Mouse (Mus musculus) lung, postnatal 0 days (tissue): ENCODE measurements around the gene Igfbp6. TPM values are rescaled to one million over a fixed set of nuclear protein-coding genes. Genes with fewer than 3 reads are reported as not detected.

Source experiments
- ATAC-seq: fragments of 200-750 bp; cut with Nextera tagmentation; 2 replicates; pipeline ENCODE4 v1.8.0; 2017; ENCODE audit warnings: moderate library complexity
- DNase-seq: peaks from one replicate; pipeline ENCODE4 v3.0.0-alpha.2; 2016; ENCODE audit warnings: low spot score
- H3K27ac ChIP-seq: fragments of 300-500 bp; sonication (generic); 2 replicates; pipeline ENCODE4 v1.5.1; 2014; ENCODE audit warnings: antibody characterized with exemption, mild to moderate bottlenecking, low read length, mixed read lengths
- H3K27me3 ChIP-seq: fragments of 300-500 bp; sonication (generic); replicated peaks from 2 replicates; pipeline ENCODE4 v1.6.1; 2014; ENCODE audit warnings: low read length, mixed read lengths; ENCODE audit not compliant: insufficient read depth
- H3K36me3 ChIP-seq: fragments of 300-500 bp; sonication (generic); 2 replicates; pipeline ENCODE4 v1.6.1; 2014; ENCODE audit warnings: low read length, mixed read lengths; ENCODE audit not compliant: insufficient read depth
- H3K4me1 ChIP-seq: fragments of 300-500 bp; sonication (generic); 2 replicates; pipeline ENCODE4 v1.6.1; 2014; ENCODE audit warnings: antibody characterized with exemption, low read depth, low read length, mixed read lengths; ENCODE audit not compliant: insufficient read depth
- H3K4me2 ChIP-seq: fragments of 300-500 bp; sonication (generic); replicated peaks from 2 replicates; pipeline ENCODE4 v1.6.1; 2014; ENCODE audit warnings: low read depth, mild to moderate bottlenecking, low read length, moderate library complexity, mixed read lengths
- H3K4me3 ChIP-seq: fragments of 300-500 bp; sonication (generic); 2 replicates; pipeline ENCODE4 v1.5.1; 2014; ENCODE audit warnings: low read depth, low read length
- H3K9ac ChIP-seq: fragments of 300-500 bp; sonication (generic); replicated peaks from 2 replicates; pipeline ENCODE4 v1.6.1; 2014; ENCODE audit warnings: low read depth, mild to moderate bottlenecking
- H3K9me3 ChIP-seq: fragments of 300-500 bp; sonication (generic); 2 replicates; pipeline ENCODE4 v1.6.1; 2016; ENCODE audit warnings: low read length, mixed read lengths
- CTCF ChIP-seq: IDR thresholded peaks from 2 replicates; pipeline ENCODE4 v1.5.1; 2016; ENCODE audit warnings: antibody characterized with exemption, mild to moderate bottlenecking
- EP300 ChIP-seq: IDR thresholded peaks from 2 replicates; pipeline ENCODE4 v1.6.1; 2016; ENCODE audit warnings: antibody characterized with exemption, mild to moderate bottlenecking, control low read depth
- WGBS: fragments of 180-500 bp; shearing (Covaris S2); extraction: QIAGEN DNeasy Blood & Tissue Kit; methylation state at CpG from one replicate; pipeline ENCODE4 v1.1.7; 2014; 5-methylcytosine and 5-hydroxymethylcytosine counted together
- polyA plus RNA-seq: library from polyadenylated mRNA; unstranded; fragments of >200 nt; fragmentation: Nextera tagmentation; extraction: Ambion mirVana; gene quantifications from 2 replicates; pipeline ENCODE4 v1.2.1, GENCODE M21; 2015

The Igfbp6 gene
- polyA plus RNA-seq, 1 experiment from 2014 or later, result 123 TPM

DNA sequence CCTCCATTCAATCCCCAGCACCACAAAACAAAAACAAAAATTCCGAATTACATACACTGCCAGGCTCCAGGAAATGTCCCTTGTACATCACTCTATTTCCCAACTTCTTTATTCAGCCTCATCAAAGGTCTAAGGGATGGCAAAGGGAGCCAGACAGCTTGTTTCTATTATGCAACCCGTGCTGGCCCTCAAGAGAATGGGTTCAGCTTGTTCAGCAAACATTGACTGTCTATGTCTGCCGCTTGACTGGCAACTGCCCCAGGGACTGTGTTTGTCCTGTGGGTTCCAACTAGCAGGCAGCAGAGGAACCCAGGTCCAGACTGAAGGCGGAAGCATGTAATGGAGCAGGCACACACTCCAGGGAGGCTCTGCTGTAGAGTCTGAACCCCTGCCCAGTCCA lies 54.7 kb downstream of the Igfbp6 start:
- 56% methylated on average over 4 of the region's 4 CpGs for WGBS
- DNase-seq, result peak; percentile 64
- H3K27ac ChIP-seq, result peak overlapping the region; percentile 43; the same call in 1 of the 2 replicates
- no peak overlapping the region for H3K4me2 ChIP-seq
- H3K9ac ChIP-seq, result no peak overlapping the region
- no peaks in the 10 kb centered on the region for H3K36me3 ChIP-seq
- no peak for ATAC-seq
- TF ChIP-seq EP300, result no peak
- no peak for TF ChIP-seq CTCF
- H3K27me3 ChIP-seq, result no peaks in the 10 kb centered on the region
- H3K9me3 ChIP-seq, result no peaks in the 10 kb centered on the region
- peaks cover 5% of the 10 kb centered on the region; the same call in 1 of the 2 replicates for H3K4me1 ChIP-seq
- no peak overlapping the region for H3K4me3 ChIP-seq

Other genes with a start within 250 kb of the Igfbp6 start
- gene Krt4, start 219.6 kb upstream of the Igfbp6 start, polyA plus RNA-seq, result 2.5 and 2.9 TPM in 2 replicates
- gene Krt79, start 204.0 kb upstream of the Igfbp6 start, polyA plus RNA-seq, result 1.0 and 1.4 TPM in 2 replicates
- 0.08 and 0.20 TPM in 2 replicates for gene Krt78, start 190.1 kb upstream of the Igfbp6 start, polyA plus RNA-seq
- 353 and 389 TPM in 2 replicates for gene Krt8, start 139.9 kb upstream of the Igfbp6 start, polyA plus RNA-seq
- gene Krt18, start 116.2 kb upstream of the Igfbp6 start, polyA plus RNA-seq, result 235 and 248 TPM in 2 replicates
- gene Eif4b, start 70.6 kb upstream of the Igfbp6 start, polyA plus RNA-seq, result 54.0 and 61.8 TPM in 2 replicates
- 48.7 and 51.6 TPM in 2 replicates for gene Tns2, start 43.9 kb upstream of the Igfbp6 start, polyA plus RNA-seq
- gene Spryd3, start 8.1 kb upstream of the Igfbp6 start, polyA plus RNA-seq, result 20.4 and 22.2 TPM in 2 replicates
- 0.08 and 0.16 TPM in 2 replicates for gene Soat2, start 6.2 kb downstream of the Igfbp6 start, polyA plus RNA-seq
- 31.9 and 33.9 TPM in 2 replicates for gene Zfp740, start 58.9 kb downstream of the Igfbp6 start, polyA plus RNA-seq
- 71.0 and 76.9 TPM in 2 replicates for gene Csad, start 60.4 kb downstream of the Igfbp6 start, polyA plus RNA-seq
- 3.6 and 4.3 TPM in 2 replicates for gene Itgb7, start 87.6 kb downstream of the Igfbp6 start, polyA plus RNA-seq
- 35.8 and 40.2 TPM in 2 replicates for gene Rarg, start 113.2 kb downstream of the Igfbp6 start, polyA plus RNA-seq
- 0.13 and 0.36 TPM in 2 replicates for gene Gm9918, start 126.2 kb downstream of the Igfbp6 start, polyA plus RNA-seq
- 70.4 and 72.7 TPM in 2 replicates for gene Mfsd5, start 135.1 kb downstream of the Igfbp6 start, polyA plus RNA-seq
- gene Espl1, start 151.9 kb downstream of the Igfbp6 start, polyA plus RNA-seq, result 0.99 and 1.4 TPM in 2 replicates
- gene Pfdn5, start 181.8 kb downstream of the Igfbp6 start, polyA plus RNA-seq, result 457 and 467 TPM in 2 replicates
- 46.1 and 48.3 TPM in 2 replicates for gene Myg1, start 187.3 kb downstream of the Igfbp6 start, polyA plus RNA-seq
- 16.2 and 17.0 TPM in 2 replicates for gene Aaas, start 206.4 kb downstream of the Igfbp6 start, polyA plus RNA-seq
- not detected in 2 replicates for gene Sp7, start 222.8 kb downstream of the Igfbp6 start, polyA plus RNA-seq